Mouse (Mus musculus) megakaryocyte, embryonic 14.5 days (primary cell): ENCODE results near the gene Cyp4f40.

Experiments used
- FLI1 ChIP-seq: IDR thresholded peaks from 2 replicates; pipeline ENCODE4 v1.6.1; 2012; ENCODE audit warnings: low read length, inconsistent platforms, mixed read lengths
- GATA1 ChIP-seq: IDR thresholded peaks from 3 replicates; pipeline ENCODE4 v1.6.1; 2012; ENCODE audit warnings: mixed read lengths, low read length, inconsistent platforms, borderline replicate concordance

DNA sequence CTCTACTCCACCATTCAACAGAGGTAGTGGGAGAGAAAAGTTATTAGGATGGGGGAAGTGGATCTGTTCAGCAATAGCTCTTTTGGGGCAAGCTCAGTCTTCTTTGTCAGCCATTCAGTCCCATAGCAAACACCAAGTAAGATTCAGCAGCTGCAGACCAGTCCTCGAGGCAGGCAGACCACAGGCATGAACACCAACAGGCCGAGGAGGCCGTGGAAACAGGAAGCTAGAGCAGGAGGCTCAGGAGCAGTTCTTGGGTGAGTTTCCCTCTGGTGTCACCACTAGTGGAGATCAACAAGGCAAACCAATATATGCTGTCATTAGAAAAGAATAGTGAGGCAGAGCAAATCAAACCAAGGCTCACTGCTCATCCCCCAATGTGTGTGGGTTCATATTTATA is 46.3 kb upstream of the Cyp4f40 start:
- TF ChIP-seq GATA1: no peak
- TF ChIP-seq FLI1: no peak
